Mouse (Mus musculus): ENCODE measurements around the gene Prkg2. TPM values are rescaled to one million over a fixed set of nuclear protein-coding genes. Genes with fewer than 3 reads are reported as not detected.

Gene Prkg2
- total RNA-seq, 1 experiment = 1.8 TPM

GRCm38 (mm10) chr5:98965139-98965538 is 72.0 kb downstream of the Prkg2 start:
- Histone ChIP-seq H3K4me1 (ENCODE audit: control insufficient read depth in 2 of 2, insufficient read depth in 2 of 2, low read length in 2 of 2, poor library complexity in 1 of 2) (no peaks in the 10 kb centered on the region), H3K9me3 (ENCODE audit: control insufficient read depth, insufficient read depth, low read depth, low read length) (no peaks in the 10 kb centered on the region), H3K9ac (ENCODE audit: insufficient read depth, low read depth, low read length, poor library complexity, severe bottlenecking) (no peak overlapping the region), H3K27ac (ENCODE audit: insufficient read depth, low read depth, low read length, poor library complexity, severe bottlenecking) (no peak overlapping the region), H3K4me3 (ENCODE audit: insufficient read depth in 1 of 2, low read depth in 1 of 2, low read length in 2 of 2, poor library complexity in 1 of 2, severe bottlenecking in 1 of 2) (no peak overlapping the region), H3K36me3 (ENCODE audit: control insufficient read depth, insufficient read depth, low read length, poor library complexity, severe bottlenecking) (no peaks in the 10 kb centered on the region)
- in situ Hi-C loops (cut with MboI; ENCODE audit: low sequenced_read_pairs in 2 of 2, unreplicated experiment in 2 of 2) = no loop called here
- no peak for DNase-seq (ENCODE audit: low read depth, low spot score)
- TF ChIP-seq MAFK (IDR thresholded peaks at IDR 0.05; ENCODE audit: insufficient read depth, low read depth, low read length) = no peak
- TF ChIP-seq ZC3H11A (IDR thresholded peaks at IDR 0.05; ENCODE audit: borderline replicate concordance, low read depth, low read length) = no peak
- TF ChIP-seq ZNF384 (IDR thresholded peaks at IDR 0.05; ENCODE audit: low read depth, low read length) = no peak

- H3K27ac ChIP-seq (ENCODE audit: insufficient read depth, low read depth, low read length, poor library complexity, severe bottlenecking) = no peak overlapping the region
- H3K9me3 ChIP-seq (ENCODE audit: control insufficient read depth, insufficient read depth, low read depth, low read length) = no peaks in the 10 kb centered on the region
- H3K36me3 ChIP-seq (ENCODE audit: control insufficient read depth, insufficient read depth, low read length, poor library complexity, severe bottlenecking) = no peaks in the 10 kb centered on the region
- in situ Hi-C loops (cut with MboI; ENCODE audit: low sequenced_read_pairs in 2 of 2, unreplicated experiment in 2 of 2) = no loop called here
- TF ChIP-seq ZC3H11A (IDR thresholded peaks at IDR 0.05; ENCODE audit: borderline replicate concordance, low read depth, low read length) (no peak), MAFK (IDR thresholded peaks at IDR 0.05; ENCODE audit: insufficient read depth, low read depth, low read length) (no peak), CHD2 (IDR thresholded peaks at IDR 0.05; ENCODE audit: low read depth, low read length) (no peak), ZNF384 (IDR thresholded peaks at IDR 0.05; ENCODE audit: low read depth, low read length) (no peak), HCFC1 (IDR thresholded peaks at IDR 0.05; ENCODE audit: borderline replicate concordance, insufficient read depth, low read length) (no peak)
- H3K4me1 ChIP-seq (ENCODE audit: control insufficient read depth in 2 of 2, insufficient read depth in 2 of 2, low read length in 2 of 2, poor library complexity in 1 of 2) = no peaks in the 10 kb centered on the region
- H3K9ac ChIP-seq (ENCODE audit: insufficient read depth, low read depth, low read length, poor library complexity, severe bottlenecking) = no peak overlapping the region
- DNase-seq (ENCODE audit: low read depth, low spot score) = no peak
- no peak overlapping the region for H3K4me3 ChIP-seq (ENCODE audit: insufficient read depth in 1 of 2, low read depth in 1 of 2, low read length in 2 of 2, poor library complexity in 1 of 2, severe bottlenecking in 1 of 2)
These were observed 72.8 kb downstream of the Prkg2 start for GRCm38 (mm10) chr5:98964367-98964766.

- TF ChIP-seq CHD2 (IDR thresholded peaks at IDR 0.05; ENCODE audit: low read depth, low read length) = no peak
- TF ChIP-seq HCFC1 (IDR thresholded peaks at IDR 0.05; ENCODE audit: borderline replicate concordance, insufficient read depth, low read length) = no peak
- no peak for TF ChIP-seq ZNF384 (IDR thresholded peaks at IDR 0.05; ENCODE audit: low read depth, low read length)
- TF ChIP-seq ZC3H11A (IDR thresholded peaks at IDR 0.05; ENCODE audit: borderline replicate concordance, low read depth, low read length) = no peak
- no peak for TF ChIP-seq MAFK (IDR thresholded peaks at IDR 0.05; ENCODE audit: insufficient read depth, low read depth, low read length)
- in situ Hi-C loops (cut with MboI; ENCODE audit: low sequenced_read_pairs in 2 of 2, unreplicated experiment in 2 of 2) = no loop called here
- no peaks in the 10 kb centered on the region for H3K36me3 ChIP-seq (ENCODE audit: control insufficient read depth, insufficient read depth, low read length, poor library complexity, severe bottlenecking)
- DNase-seq (ENCODE audit: low read depth, low spot score) = no peak
- H3K27ac ChIP-seq (ENCODE audit: insufficient read depth, low read depth, low read length, poor library complexity, severe bottlenecking) = no peak overlapping the region
- no peak overlapping the region for H3K4me3 ChIP-seq (ENCODE audit: insufficient read depth in 1 of 2, low read depth in 1 of 2, low read length in 2 of 2, poor library complexity in 1 of 2, severe bottlenecking in 1 of 2)
- H3K9me3 ChIP-seq (ENCODE audit: control insufficient read depth, insufficient read depth, low read depth, low read length) = no peaks in the 10 kb centered on the region
- H3K4me1 ChIP-seq (ENCODE audit: control insufficient read depth in 2 of 2, insufficient read depth in 2 of 2, low read length in 2 of 2, poor library complexity in 1 of 2) = no peaks in the 10 kb centered on the region
- H3K9ac ChIP-seq (ENCODE audit: insufficient read depth, low read depth, low read length, poor library complexity, severe bottlenecking) = no peak overlapping the region
These were observed 74.7 kb downstream of the Prkg2 start for GRCm38 (mm10) chr5:98962472-98962871.

- H3K4me3 ChIP-seq (ENCODE audit: insufficient read depth in 1 of 2, low read depth in 1 of 2, low read length in 2 of 2, poor library complexity in 1 of 2, severe bottlenecking in 1 of 2) = no peak overlapping the region
- in situ Hi-C loops (cut with MboI; ENCODE audit: low sequenced_read_pairs in 2 of 2, unreplicated experiment in 2 of 2) = no loop called here
- H3K27ac ChIP-seq (ENCODE audit: insufficient read depth, low read depth, low read length, poor library complexity, severe bottlenecking) = no peak overlapping the region
- TF ChIP-seq ZC3H11A (IDR thresholded peaks at IDR 0.05; ENCODE audit: borderline replicate concordance, low read depth, low read length) (no peak), HCFC1 (IDR thresholded peaks at IDR 0.05; ENCODE audit: borderline replicate concordance, insufficient read depth, low read length) (no peak)
- H3K9ac ChIP-seq (ENCODE audit: insufficient read depth, low read depth, low read length, poor library complexity, severe bottlenecking) = no peak overlapping the region
- H3K9me3 ChIP-seq (ENCODE audit: control insufficient read depth, insufficient read depth, low read depth, low read length) = no peaks in the 10 kb centered on the region
- H3K4me1 ChIP-seq (ENCODE audit: control insufficient read depth in 2 of 2, insufficient read depth in 2 of 2, low read length in 2 of 2, poor library complexity in 1 of 2) = no peaks in the 10 kb centered on the region
- no peak for DNase-seq (ENCODE audit: low read depth, low spot score)
- no peaks in the 10 kb centered on the region for H3K36me3 ChIP-seq (ENCODE audit: control insufficient read depth, insufficient read depth, low read length, poor library complexity, severe bottlenecking)
These were observed 81.6 kb downstream of the Prkg2 start for GRCm38 (mm10) chr5:98955576-98955975.

GRCm38 (mm10) chr5:98953386-98953785 is 83.8 kb downstream of the Prkg2 start:
- in situ Hi-C loops (cut with MboI; ENCODE audit: low sequenced_read_pairs in 2 of 2, unreplicated experiment in 2 of 2) = no loop called here
- Histone ChIP-seq H3K27ac (ENCODE audit: insufficient read depth, low read depth, low read length, poor library complexity, severe bottlenecking) (no peak overlapping the region), H3K36me3 (ENCODE audit: control insufficient read depth, insufficient read depth, low read length, poor library complexity, severe bottlenecking) (no peaks in the 10 kb centered on the region), H3K4me1 (ENCODE audit: control insufficient read depth in 2 of 2, insufficient read depth in 2 of 2, low read length in 2 of 2, poor library complexity in 1 of 2) (no peaks in the 10 kb centered on the region), H3K9ac (ENCODE audit: insufficient read depth, low read depth, low read length, poor library complexity, severe bottlenecking) (no peak overlapping the region), H3K4me3 (ENCODE audit: insufficient read depth in 1 of 2, low read depth in 1 of 2, low read length in 2 of 2, poor library complexity in 1 of 2, severe bottlenecking in 1 of 2) (no peak overlapping the region), H3K9me3 (ENCODE audit: control insufficient read depth, insufficient read depth, low read depth, low read length) (no peaks in the 10 kb centered on the region)
- TF ChIP-seq MAFK (IDR thresholded peaks at IDR 0.05; ENCODE audit: insufficient read depth, low read depth, low read length) (no peak), ZC3H11A (IDR thresholded peaks at IDR 0.05; ENCODE audit: borderline replicate concordance, low read depth, low read length) (no peak), HCFC1 (IDR thresholded peaks at IDR 0.05; ENCODE audit: borderline replicate concordance, insufficient read depth, low read length) (no peak), ZNF384 (IDR thresholded peaks at IDR 0.05; ENCODE audit: low read depth, low read length) (no peak), CHD2 (IDR thresholded peaks at IDR 0.05; ENCODE audit: low read depth, low read length) (no peak)
- DNase-seq (ENCODE audit: low read depth, low spot score) = no peak
